Mouse (Mus musculus) G1E-ER4 (cell line): Measurements from ENCODE around the gene Gnl1. TPM values are rescaled to one million over a fixed set of nuclear protein-coding genes. Genes with fewer than 3 reads are reported as not detected.

Experiments used
- GATA1 ChIP-seq: IDR thresholded peaks from one replicate; pipeline ENCODE4 v1.8.0; 2012; ENCODE audit warnings: low read length, inconsistent platforms
- polyA plus RNA-seq: library from polyadenylated mRNA; stranded (reverse); fragments of >175 nt; gene quantifications from 2 replicates; pipeline ENCODE4 v1.2.3, GENCODE M21; 2012

The Gnl1 gene
- polyA plus RNA-seq, 1 experiment: 117 TPM

DNA sequence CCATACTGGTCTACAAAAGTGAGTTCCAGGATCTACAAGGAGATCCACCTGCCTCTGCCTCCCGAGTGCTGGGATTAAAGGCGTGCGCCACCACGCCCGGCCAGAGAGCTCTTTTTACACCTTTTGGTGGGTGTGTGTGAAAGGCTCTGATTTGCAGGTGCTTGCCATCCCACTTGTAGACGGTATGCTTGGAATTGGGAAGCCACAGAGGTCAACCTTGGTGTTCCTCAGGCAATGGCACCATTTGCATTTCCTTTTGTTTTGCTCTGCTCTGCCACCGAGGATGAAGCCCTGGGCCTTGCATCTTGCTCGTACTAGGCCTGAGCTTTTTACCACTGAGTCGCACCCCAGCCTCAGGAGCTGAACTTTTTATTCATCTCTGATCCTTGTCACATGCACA lies 2.1 kb downstream of the Gnl1 start:
- no peak for TF ChIP-seq GATA1

GRCm38 (mm10) chr17:35991781-35992180 lies 12.1 kb downstream of the Gnl1 start:
- TF ChIP-seq GATA1: no peak

DNA sequence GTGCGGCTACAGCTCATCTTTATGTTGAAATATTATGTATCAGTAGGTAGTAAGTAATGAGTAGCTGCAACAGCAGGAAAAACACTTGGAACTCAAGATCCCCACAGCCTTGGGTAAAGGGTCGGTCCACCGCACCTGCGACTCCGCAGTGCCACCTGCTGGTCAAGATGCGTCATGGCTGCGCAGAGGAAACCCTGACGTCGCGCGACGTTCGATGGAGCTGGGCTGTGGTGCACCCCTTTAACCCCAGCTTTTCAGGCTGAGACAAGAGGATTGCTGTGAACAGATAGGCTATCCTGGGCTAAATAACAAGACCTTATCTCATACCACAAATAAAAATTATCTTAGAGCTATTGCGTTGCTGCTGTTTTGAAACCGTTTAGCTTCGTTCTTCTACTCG lies 14.0 kb downstream of the Gnl1 start:
- TF ChIP-seq GATA1: peak; percentile 9

DNA sequence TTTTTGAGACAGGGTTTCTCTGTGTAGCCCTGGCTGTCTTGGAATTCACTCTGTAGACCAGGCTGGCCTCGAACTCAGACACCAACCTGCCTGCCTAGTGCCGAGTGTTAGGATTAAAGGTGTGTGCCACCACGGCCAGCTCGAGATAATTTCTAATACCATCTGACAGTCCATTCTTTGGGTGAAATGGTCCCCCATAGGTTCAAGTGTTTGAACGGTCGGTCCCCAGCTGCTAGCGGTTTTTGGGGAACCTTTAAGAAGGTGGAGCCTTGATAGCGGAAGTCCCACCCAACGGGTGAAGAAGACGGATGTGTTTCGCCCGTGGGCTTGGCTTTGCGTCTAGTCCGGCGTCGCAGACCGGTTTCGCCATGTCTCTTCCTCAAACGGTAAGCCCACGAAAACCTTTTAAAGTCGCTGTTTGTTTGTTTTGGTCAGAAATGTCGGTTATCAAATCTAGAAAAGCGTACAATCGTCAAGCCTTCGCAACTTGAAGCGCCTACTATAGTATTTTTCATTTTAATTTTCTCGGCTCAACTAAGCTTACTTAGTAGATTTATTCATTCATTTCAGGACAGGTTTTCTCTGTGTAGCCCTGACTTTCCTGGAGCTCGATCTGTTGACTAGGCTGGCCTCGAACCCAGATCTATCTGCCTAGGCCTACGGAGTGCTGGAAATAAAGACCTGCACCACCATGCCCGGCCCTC lies 14.7 kb downstream of the Gnl1 start:
- TF ChIP-seq GATA1: no peak

- TF ChIP-seq GATA1: no peak
Measured at GRCm38 (mm10) chr17:35994879-35995240, 15.2 kb downstream of the Gnl1 start.

- no peak for TF ChIP-seq GATA1
Measured at GRCm38 (mm10) chr17:35996949-35997348, 17.3 kb downstream of the Gnl1 start.

DNA sequence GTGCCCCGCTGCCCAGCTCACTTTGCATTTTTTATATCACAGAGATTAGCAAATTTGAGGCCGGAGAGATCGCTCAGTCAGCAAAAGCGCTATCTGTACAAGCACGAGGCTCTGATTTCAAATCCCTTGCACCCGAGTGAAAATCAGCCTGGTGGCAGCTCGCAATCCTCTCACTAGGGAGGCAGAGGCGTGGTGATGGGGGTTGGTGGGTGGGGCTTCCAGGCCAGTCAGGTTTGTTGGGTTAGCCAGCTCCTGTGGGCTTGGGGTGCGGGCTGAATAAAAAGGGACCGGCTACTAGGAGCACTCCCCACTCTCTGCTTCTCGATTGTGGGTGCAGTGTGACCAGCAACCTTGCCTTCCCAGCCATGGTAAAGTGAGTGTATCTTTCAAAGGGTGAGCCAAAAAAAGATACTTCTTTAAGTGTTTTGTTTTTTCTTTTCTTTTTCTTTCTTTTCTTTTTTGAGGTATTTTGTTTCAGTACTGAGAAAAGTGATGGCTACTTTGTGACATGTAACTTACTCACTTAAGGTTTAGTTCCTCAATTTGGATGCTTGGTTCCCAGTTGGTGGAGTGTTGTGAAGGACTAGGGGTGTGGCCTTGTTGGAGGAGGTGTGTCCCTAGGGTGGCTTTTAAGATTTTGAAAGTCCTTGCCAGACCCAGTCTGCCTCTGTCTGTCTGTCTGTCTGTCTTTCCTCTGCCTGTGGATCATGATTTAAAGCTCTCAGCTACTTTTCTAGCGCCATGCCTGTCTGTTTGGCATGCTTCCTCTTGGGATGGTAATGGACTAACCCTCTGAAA lies 18.3 kb downstream of the Gnl1 start:
- no peak for TF ChIP-seq GATA1

GRCm38 (mm10) chr17:35998545-35999305 lies 19.1 kb downstream of the Gnl1 start:
- TF ChIP-seq GATA1: no peak

DNA sequence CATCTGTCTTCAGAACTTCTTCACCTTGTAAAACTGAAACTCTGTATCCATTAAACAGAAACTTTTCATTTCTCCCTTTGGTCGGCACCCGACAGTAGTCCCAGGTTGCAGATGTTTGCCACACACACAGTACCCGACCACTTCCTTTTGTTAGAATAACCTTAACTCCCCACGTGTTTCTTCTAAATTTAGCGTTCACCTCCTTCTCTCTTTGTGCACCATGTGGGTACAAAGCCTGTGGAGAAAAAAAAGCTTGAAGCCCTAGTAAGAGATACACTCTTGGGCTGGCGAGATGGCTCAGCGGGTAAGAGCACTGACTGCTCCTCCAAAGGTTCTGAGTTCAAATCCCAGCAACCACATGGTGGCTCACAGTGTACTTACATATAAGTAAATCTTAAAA lies 19.7 kb downstream of the Gnl1 start:
- no peak for TF ChIP-seq GATA1

- no peak for TF ChIP-seq GATA1
Measured at GRCm38 (mm10) chr17:36000349-36000748, 20.7 kb downstream of the Gnl1 start.

GRCm38 (mm10) chr17:36001121-36001897 lies 21.7 kb downstream of the Gnl1 start:
- TF ChIP-seq GATA1: no peak

DNA sequence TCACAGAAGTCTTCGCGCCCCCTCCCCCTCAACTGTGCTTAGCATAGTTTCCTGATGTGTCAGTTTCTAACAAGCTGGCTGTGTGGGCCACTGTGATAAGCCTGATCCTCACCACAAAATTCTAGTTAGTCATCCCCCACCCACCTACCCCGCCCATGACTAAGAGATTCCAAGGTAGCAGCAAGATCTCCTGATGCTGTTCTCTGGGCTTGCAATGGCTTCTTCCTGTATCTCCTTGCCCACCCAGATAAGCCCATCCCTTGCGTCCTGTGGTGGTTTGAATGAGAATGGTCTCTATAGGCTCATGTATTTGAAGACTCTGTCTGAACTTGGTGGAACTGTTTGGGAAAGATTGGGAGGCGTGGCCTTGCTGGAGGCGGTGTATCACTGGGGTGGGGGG lies 22.3 kb downstream of the Gnl1 start:
- TF ChIP-seq GATA1: peak; percentile 94

- TF ChIP-seq GATA1: no peak
Measured at GRCm38 (mm10) chr17:36003331-36003730, 23.7 kb downstream of the Gnl1 start.

GRCm38 (mm10) chr17:36014977-36015376 lies 35.3 kb downstream of the Gnl1 start:
- no peak for TF ChIP-seq GATA1

DNA sequence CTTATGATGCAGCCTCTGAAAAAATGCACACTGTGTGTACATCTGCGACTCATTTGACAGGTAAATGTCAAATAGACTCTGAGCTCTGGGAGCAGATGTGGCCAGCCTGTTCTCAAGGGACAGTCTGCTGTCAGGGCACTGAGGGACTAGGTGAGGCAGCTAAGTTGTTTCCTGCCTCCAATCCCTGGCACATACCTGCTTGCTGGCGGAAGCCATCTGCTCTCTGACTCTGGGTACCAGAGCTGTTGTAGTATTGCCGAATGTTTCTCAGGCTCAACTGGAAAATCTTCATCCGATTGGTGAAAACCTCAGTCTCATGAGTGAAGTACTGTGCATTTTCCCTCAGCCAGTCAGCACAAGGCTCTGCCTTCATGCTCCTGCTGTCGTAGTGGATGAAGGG lies 37.4 kb downstream of the Gnl1 start:
- no peak for TF ChIP-seq GATA1
